Mouse (Mus musculus) embryonic facial prominence, embryonic 12.5 days (tissue): Measurements from ENCODE around the gene Fam92b. TPM values are rescaled to one million over a fixed set of nuclear protein-coding genes. Genes with fewer than 3 reads are reported as not detected.

Experiments
- ATAC-seq: fragments of 200-750 bp; cut with Nextera tagmentation; 2 replicates; pipeline ENCODE4 v1.8.0; 2017; ENCODE audit not compliant: insufficient number of reproducible peaks, insufficient read depth, low FRiP score, low TSS enrichment
- H3K27ac ChIP-seq: fragments of 300-500 bp; sonication (generic); 2 replicates; pipeline ENCODE4 v1.5.1; 2016; ENCODE audit warnings: mild to moderate bottlenecking
- H3K27me3 ChIP-seq: fragments of 300-500 bp; sonication (generic); 2 replicates; pipeline ENCODE4 v1.6.1; 2016; ENCODE audit warnings: mild to moderate bottlenecking, moderate library complexity
- H3K36me3 ChIP-seq: fragments of 300-500 bp; sonication (generic); 2 replicates; pipeline ENCODE4 v1.6.1; 2016; ENCODE audit warnings: mild to moderate bottlenecking
- H3K4me1 ChIP-seq: fragments of 300-500 bp; sonication (generic); 2 replicates; pipeline ENCODE4 v1.6.1; 2016
- H3K4me2 ChIP-seq: fragments of 300-500 bp; sonication (generic); replicated peaks from 2 replicates; pipeline ENCODE4 v1.6.1; 2016; ENCODE audit warnings: mild to moderate bottlenecking, moderate library complexity
- H3K4me3 ChIP-seq: fragments of 300-500 bp; sonication (generic); 2 replicates; pipeline ENCODE4 v1.5.1; 2016; ENCODE audit warnings: mild to moderate bottlenecking
- H3K9ac ChIP-seq: fragments of 300-500 bp; sonication (generic); 2 replicates; pipeline ENCODE4 v1.6.1; 2016; ENCODE audit warnings: mild to moderate bottlenecking, moderate library complexity
- H3K9me3 ChIP-seq: fragments of 300-500 bp; sonication (generic); 2 replicates; pipeline ENCODE4 v1.6.1; 2016; ENCODE audit warnings: mild to moderate bottlenecking, moderate library complexity
- WGBS: fragments of 180-500 bp; shearing (Covaris S2); methylation state at CpG from one replicate; pipeline ENCODE4 v1.1.7; 2016; 5-methylcytosine and 5-hydroxymethylcytosine counted together
- polyA plus RNA-seq: library from polyadenylated mRNA; unstranded; fragments of >200 nt; fragmentation: Nextera tagmentation; extraction: Ambion mirVana; gene quantifications from 2 replicates; pipeline ENCODE4 v1.2.1, GENCODE M21; 2016

The Fam92b gene
- polyA plus RNA-seq, 1 experiment from 2014 or later = 1.7 TPM

DNA sequence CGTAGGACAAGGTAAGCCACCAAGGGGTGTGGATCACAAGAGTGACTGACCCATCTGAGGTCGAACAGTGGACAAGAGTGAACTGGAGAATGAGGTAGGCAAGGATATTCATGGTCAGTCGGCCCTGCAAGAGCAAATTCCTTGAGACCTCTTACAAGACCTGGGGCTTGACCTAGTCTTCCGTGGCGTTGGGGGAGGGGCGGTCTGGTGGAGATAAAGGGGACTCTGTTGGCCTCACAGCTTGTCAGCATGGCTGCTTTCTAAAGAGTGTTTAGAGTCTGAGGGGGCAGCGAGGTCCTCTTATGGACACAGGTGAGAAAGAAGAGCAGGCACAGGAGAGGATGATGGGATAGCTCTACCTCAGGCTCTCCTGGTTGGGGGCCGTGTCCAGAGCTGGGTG lies 8.1 kb downstream of the Fam92b start:
- Histone ChIP-seq H3K9ac (no peak overlapping the region), H3K4me2 (no peak overlapping the region), H3K27me3 (peaks cover 15% of the 10 kb centered on the region), H3K36me3 (no peaks in the 10 kb centered on the region), H3K9me3 (no peaks in the 10 kb centered on the region), H3K4me3 (no peak overlapping the region), H3K27ac (no peak overlapping the region), H3K4me1 (peaks cover 4% of the 10 kb centered on the region; the same call in 1 of the 2 replicates)
- 39% methylated on average over 8 of the region's 8 CpGs for WGBS
- ATAC-seq = no peak

- H3K4me2 ChIP-seq = no peak overlapping the region
- no peak overlapping the region for H3K4me3 ChIP-seq
- peaks cover 4% of the 10 kb centered on the region; the same call in 1 of the 2 replicates for H3K4me1 ChIP-seq
- H3K27ac ChIP-seq = no peak overlapping the region
- H3K9ac ChIP-seq = no peak overlapping the region
- no peaks in the 10 kb centered on the region for H3K36me3 ChIP-seq
- WGBS = 32% methylated on average over 5 of the region's 5 CpGs
- peaks cover 13% of the 10 kb centered on the region for H3K27me3 ChIP-seq
- no peak for ATAC-seq
- H3K9me3 ChIP-seq = no peaks in the 10 kb centered on the region
These were observed 9.4 kb downstream of the Fam92b start for GRCm38 (mm10) chr8:120167821-120168220.

DNA sequence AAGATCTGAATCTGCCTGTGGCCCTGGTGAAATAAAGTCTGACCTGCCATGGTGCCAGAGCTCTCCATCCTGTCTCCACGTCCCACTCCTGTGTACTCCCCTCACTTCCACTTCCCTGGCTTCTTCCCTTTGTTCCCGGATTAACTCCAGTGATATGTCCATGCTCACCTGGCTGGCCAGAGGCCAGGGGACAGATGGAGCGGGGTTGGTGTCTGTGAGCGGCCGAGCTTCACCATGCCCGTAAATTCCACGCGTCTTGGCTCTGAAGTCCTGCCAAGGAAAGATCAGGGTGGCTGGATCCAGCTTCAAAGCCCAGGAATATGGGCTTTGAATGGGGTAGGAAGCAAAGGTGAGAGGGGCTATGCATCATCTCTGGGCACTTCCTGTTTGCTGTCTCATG lies 10.1 kb downstream of the Fam92b start:
- Histone ChIP-seq H3K9me3 (no peaks in the 10 kb centered on the region), H3K27ac (no peak overlapping the region), H3K4me1 (peaks cover 4% of the 10 kb centered on the region; the same call in 1 of the 2 replicates), H3K36me3 (no peaks in the 10 kb centered on the region), H3K4me2 (no peak overlapping the region), H3K9ac (no peak overlapping the region), H3K27me3 (peaks cover 13% of the 10 kb centered on the region), H3K4me3 (no peak overlapping the region)
- no peak for ATAC-seq
- WGBS = 91% methylated on average over 8 of the region's 8 CpGs

DNA sequence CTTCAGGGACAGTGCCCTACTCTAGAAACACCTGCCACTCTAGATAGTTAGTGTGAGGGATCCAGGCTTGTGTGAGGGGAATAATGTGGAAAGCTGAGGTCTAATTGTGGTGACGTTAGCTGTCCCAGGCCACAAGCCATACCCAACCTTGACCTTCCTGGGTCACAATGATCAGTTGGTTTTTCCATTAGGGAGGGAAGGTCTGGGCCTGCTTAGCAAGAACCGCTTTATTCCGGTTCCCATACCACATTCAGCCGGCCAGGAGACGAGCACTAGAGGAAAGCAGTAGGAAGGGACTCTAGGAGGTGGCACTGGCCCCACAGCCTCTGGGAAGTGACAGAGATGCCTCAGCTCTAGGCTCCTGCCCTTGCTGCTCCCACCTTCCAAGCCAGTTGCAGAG lies 13.2 kb downstream of the Fam92b start:
- ATAC-seq = no peak
- 77% methylated on average over 5 of the region's 5 CpGs for WGBS
- no peak overlapping the region for H3K27ac ChIP-seq
- no peak overlapping the region for H3K9ac ChIP-seq
- no peaks in the 10 kb centered on the region for H3K36me3 ChIP-seq
- H3K4me2 ChIP-seq = no peak overlapping the region
- peaks cover 15% of the 10 kb centered on the region for H3K27me3 ChIP-seq
- no peaks in the 10 kb centered on the region for H3K9me3 ChIP-seq
- no peak overlapping the region for H3K4me3 ChIP-seq
- H3K4me1 ChIP-seq = peaks cover 4% of the 10 kb centered on the region; the same call in 1 of the 2 replicates

- H3K4me1 ChIP-seq = peaks cover 4% of the 10 kb centered on the region; the same call in 1 of the 2 replicates
- no peaks in the 10 kb centered on the region for H3K36me3 ChIP-seq
- H3K9me3 ChIP-seq = no peaks in the 10 kb centered on the region
- 70% methylated on average over 8 of the region's 8 CpGs for WGBS
- H3K27me3 ChIP-seq = peaks cover 15% of the 10 kb centered on the region
- H3K27ac ChIP-seq = no peak overlapping the region
- no peak overlapping the region for H3K4me3 ChIP-seq
- no peak for ATAC-seq
- no peak overlapping the region for H3K4me2 ChIP-seq
- no peak overlapping the region for H3K9ac ChIP-seq
These were observed 13.9 kb downstream of the Fam92b start for GRCm38 (mm10) chr8:120163376-120163775.

GRCm38 (mm10) chr8:120162404-120162752 lies 14.9 kb downstream of the Fam92b start:
- H3K4me2 ChIP-seq = no peak overlapping the region
- H3K4me3 ChIP-seq = no peak overlapping the region
- H3K27ac ChIP-seq = no peak overlapping the region
- peaks cover 8% of the 10 kb centered on the region; the same call in 1 of the 2 replicates for H3K27me3 ChIP-seq
- no peak for ATAC-seq
- no peak overlapping the region for H3K9ac ChIP-seq
- no peaks in the 10 kb centered on the region for H3K4me1 ChIP-seq
- 86% methylated on average over 5 of the region's 5 CpGs for WGBS
- no peaks in the 10 kb centered on the region for H3K36me3 ChIP-seq
- no peaks in the 10 kb centered on the region for H3K9me3 ChIP-seq

GRCm38 (mm10) chr8:120161658-120162403 lies 15.4 kb downstream of the Fam92b start:
- Histone ChIP-seq H3K27ac (no peak overlapping the region), H3K4me3 (no peak overlapping the region), H3K27me3 (0 out of 2 replicates have a peak, but pooled peaks cover 8% of the 10 kb centered on the region), H3K4me2 (no peak overlapping the region), H3K4me1 (no peaks in the 10 kb centered on the region), H3K9ac (no peak overlapping the region), H3K36me3 (no peaks in the 10 kb centered on the region), H3K9me3 (no peaks in the 10 kb centered on the region)
- WGBS = 81% methylated on average over 16 of the region's 16 CpGs
- ATAC-seq = no peak

DNA sequence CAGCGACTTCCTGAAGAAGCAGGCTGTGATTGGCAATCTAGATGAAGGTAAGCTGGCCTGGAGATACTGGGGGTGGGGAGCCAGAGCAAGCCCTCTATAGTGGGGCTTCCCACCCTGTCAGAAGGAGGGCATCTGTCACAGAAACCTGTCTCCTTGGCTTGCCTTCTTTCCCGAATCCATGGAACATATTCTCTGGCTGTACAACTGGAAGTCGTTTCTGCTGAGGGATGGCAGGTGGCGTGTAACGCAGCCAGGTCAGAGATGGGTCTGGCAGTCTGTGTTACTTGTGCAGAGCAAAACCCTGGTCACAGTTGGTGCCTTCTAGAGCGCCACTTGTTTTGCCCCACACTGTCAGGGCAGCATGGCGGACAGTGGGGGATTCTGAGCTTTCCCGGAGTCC lies 16.9 kb downstream of the Fam92b start:
- Histone ChIP-seq H3K36me3 (no peaks in the 10 kb centered on the region), H3K4me3 (no peak overlapping the region), H3K4me2 (no peak overlapping the region), H3K27ac (no peak overlapping the region), H3K9ac (no peak overlapping the region), H3K9me3 (no peaks in the 10 kb centered on the region), H3K27me3 (0 out of 2 replicates have a peak, but pooled peaks cover 5% of the 10 kb centered on the region), H3K4me1 (no peaks in the 10 kb centered on the region)
- WGBS = 69% methylated on average over 8 of the region's 8 CpGs
- no peak for ATAC-seq

DNA sequence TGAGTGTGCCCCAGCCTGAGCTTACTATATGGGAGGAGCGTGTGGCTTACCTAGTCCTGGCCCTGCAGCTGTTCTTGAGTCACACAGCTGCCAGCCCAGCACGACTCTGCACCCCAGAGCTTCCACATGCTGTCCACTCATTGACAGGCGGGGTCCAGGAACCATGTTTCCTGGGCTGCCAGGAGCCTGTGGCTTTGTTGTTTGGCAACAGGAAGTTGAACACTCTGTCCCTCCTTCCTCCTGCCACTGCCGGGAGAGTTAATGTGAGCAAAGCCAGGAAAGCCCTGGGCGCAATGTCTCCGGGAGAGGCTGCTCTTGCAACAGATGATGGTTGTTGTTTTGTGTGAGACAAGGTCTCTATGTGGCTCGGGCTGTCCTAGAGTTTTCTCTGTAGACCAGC lies 24.6 kb downstream of the Fam92b start:
- Histone ChIP-seq H3K9ac (no peak overlapping the region), H3K36me3 (no peaks in the 10 kb centered on the region), H3K27ac (peak overlapping the region; percentile 41; the same call in 1 of the 2 replicates), H3K9me3 (no peaks in the 10 kb centered on the region), H3K4me3 (no peak overlapping the region), H3K4me1 (peaks cover 24% of the 10 kb centered on the region; the same call in 1 of the 2 replicates), H3K4me2 (no peak overlapping the region), H3K27me3 (no peaks in the 10 kb centered on the region)
- WGBS = 51% methylated on average over 7 of the region's 7 CpGs
- ATAC-seq = no peak

- Histone ChIP-seq H3K4me2 (no peak overlapping the region), H3K27ac (no peak overlapping the region), H3K36me3 (no peaks in the 10 kb centered on the region), H3K4me3 (no peak overlapping the region), H3K27me3 (no peaks in the 10 kb centered on the region), H3K9ac (no peak overlapping the region), H3K9me3 (no peaks in the 10 kb centered on the region), H3K4me1 (peaks cover 24% of the 10 kb centered on the region; the same call in 1 of the 2 replicates)
- WGBS = 54% methylated on average over 9 of the region's 9 CpGs
- no peak for ATAC-seq
These were observed 26.1 kb downstream of the Fam92b start for GRCm38 (mm10) chr8:120151151-120151550.

DNA sequence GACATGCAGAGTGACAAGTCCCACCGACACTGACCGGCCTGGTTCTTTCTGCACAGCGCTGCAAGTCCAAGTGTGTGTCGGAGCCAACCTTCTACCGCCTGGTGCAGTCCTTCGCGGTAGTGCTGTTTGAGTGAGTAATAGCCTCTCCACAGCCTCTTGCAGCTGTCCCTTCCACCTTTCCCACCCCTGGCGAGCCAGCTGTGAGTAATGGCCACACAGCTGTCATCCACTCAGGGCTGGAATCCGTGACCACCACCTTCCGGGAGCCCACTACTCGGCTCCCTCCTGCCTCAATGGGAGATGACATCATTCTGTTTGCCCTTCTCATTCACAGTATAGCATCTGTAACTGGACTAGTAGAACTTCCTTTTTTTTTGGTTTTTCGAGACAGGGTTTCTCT lies 27.2 kb downstream of the Fam92b start:
- no peak for ATAC-seq
- no peak overlapping the region for H3K4me3 ChIP-seq
- no peak overlapping the region for H3K4me2 ChIP-seq
- no peaks in the 10 kb centered on the region for H3K9me3 ChIP-seq
- H3K27ac ChIP-seq = no peak overlapping the region
- no peaks in the 10 kb centered on the region for H3K27me3 ChIP-seq
- no peaks in the 10 kb centered on the region for H3K36me3 ChIP-seq
- peaks cover 26% of the 10 kb centered on the region; the same call in 1 of the 2 replicates for H3K4me1 ChIP-seq
- 79% methylated on average over 12 of the region's 12 CpGs for WGBS
- no peak overlapping the region for H3K9ac ChIP-seq

DNA sequence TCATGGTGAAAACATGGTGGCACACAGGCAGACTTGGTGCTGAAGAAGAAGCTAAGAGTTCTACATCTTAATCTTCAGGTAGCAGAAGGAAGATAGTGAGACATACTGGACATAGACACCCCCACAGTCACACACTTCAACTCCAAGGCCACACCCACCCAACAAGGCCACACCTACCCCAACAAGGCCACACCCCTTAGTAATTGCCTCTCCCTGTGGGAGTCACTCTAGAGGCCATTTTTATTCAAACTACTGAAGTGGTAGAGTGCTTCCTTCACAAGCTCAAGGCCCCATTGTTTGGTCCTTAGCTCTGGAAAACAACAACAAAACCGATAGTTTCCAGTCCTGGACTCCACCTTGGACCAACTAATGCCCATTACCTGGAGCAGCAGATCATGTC lies 31.2 kb downstream of the Fam92b start:
- H3K4me1 ChIP-seq = peaks cover 11% of the 10 kb centered on the region; the same call in 1 of the 2 replicates
- H3K4me2 ChIP-seq = no peak overlapping the region
- no peaks in the 10 kb centered on the region for H3K27me3 ChIP-seq
- H3K4me3 ChIP-seq = no peak overlapping the region
- ATAC-seq = no peak
- no peaks in the 10 kb centered on the region for H3K36me3 ChIP-seq
- WGBS = 63% methylated on average over 1 of the region's 1 CpGs
- H3K9ac ChIP-seq = no peak overlapping the region
- H3K27ac ChIP-seq = no peak overlapping the region
- no peaks in the 10 kb centered on the region for H3K9me3 ChIP-seq
